Mouse (Mus musculus) thymus, postnatal 36 days (tissue): ENCODE data around the gene Hoxd10.

Source experiments
- DNase-seq, 2 experiments: peaks; one replicate each; pipeline ENCODE4 v3.0.0; 2022; ENCODE audit warnings: mixed read lengths in 2 of 2

Gene Hoxd10

DNA sequence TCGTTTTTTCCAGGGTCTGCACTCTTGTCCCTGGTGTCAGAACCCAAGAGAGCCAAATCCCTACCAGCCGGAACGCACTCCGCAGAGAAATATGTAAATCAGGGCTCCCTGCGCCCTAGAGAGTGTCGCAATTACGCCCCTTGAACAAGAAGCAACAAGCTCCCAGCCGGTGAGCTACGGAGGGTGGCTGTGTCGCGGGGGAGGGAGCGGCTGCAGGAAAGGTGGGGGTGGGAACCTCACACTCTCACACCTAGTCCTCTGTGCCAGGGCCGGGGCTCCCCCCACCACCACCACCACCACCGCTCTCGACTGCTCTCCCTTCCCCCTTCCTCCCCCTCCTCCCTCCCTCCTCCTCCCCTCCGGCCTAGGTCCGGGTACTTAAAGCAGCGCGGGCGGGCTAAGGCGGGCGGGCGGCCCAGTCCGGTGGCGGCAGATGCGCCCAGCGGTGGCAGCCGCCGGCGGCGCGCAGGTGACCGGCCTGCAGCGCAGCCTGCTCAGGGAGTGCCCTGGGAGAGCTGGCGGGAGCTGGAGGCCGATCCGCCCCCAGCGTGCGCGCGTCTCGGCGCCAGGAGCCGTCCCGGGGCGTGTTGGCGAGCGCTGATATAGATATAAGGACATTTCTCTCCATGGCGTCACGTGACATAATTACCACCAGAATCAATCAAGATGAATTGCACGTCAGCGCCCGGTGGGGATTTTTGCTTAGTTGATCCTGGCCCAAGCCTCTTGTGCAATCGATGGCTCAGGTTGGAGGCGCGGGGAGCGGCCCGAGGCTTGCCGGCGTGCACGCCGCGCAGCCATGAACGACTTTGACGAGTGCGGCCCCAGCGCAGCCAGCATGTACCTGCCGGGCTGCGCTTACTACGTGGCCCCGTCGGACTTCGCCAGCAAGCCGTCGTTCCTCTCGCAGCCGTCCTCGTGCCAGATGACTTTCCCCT lies 9.9 kb upstream of the Hoxd10 start:
- no peak for DNase-seq

DNA sequence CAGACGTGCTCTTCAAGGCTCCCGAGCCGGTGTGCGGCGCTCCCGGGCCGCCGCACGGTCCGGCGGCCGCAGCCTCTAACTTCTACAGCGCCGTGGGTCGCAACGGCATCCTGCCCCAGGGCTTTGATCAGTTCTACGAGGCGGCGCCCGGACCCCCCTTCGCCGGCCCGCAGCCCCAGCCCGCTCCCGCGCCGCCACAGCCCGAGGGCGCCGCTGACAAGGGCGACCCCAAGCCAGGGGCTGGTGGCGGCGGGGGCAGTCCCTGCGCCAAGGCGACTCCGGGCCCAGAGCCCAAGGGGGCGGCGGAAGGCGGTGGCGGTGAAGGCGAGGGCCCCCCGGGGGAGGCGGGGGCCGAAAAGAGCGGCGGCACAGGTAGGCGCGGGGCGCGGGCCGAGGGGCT lies 8.9 kb upstream of the Hoxd10 start:
- no peak for DNase-seq

DNA sequence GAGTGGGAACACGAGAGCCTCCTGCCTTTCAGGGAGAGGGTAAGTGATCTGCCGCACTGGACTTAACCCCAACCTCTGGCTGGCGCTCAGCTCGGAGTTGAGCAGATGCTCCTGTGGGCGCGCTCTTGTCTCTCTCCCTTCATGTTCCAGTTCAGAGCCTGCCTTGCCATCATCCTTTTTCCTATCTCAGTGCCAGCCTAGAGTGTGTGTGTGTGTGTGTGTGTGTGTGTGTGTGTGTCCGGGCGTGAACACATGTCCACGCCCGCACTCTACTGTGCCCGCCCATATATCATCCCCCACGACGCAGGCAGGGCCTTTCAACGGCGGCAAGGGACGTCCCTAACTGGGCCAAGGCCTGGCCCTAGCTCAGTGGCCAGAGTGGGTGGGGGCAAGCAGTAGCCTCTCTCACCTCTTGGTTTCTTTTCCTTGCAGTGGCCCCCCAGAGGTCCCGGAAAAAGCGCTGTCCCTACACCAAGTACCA lies 8.2 kb upstream of the Hoxd10 start:
- no peak for DNase-seq

- DNase-seq, result no peak
Observed at GRCm38 (mm10) chr2:74684106-74684505, 7.6 kb upstream of the Hoxd10 start.

DNA sequence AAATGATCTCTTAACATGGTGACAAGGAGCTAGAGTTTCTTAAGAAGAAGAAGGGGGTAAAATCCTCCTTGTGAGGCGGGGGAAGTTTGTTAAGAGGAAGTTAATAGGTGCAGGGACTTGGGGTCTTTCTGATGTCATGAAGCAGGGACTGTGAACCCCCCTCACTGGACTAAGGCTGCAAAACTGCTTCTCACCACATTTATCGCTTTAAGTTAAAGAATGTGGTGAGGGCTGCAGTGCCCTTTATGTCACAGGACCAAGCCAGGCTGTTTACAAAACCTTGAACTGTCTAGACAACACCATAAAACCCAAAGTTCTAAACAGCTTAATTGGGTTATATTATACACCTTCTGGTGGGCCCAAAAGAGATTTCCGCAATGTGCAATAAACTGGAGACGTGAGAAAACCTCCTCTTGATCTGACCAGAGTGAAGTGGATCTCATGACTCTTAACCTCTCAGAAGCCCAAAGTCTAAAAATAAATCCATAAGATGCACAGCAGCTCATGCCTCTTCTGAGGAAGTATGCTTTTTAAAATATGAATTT lies 6.6 kb upstream of the Hoxd10 start:
- no peak for DNase-seq

- no peak for DNase-seq
Observed at GRCm38 (mm10) chr2:74686301-74686987, 5.3 kb upstream of the Hoxd10 start.

DNA sequence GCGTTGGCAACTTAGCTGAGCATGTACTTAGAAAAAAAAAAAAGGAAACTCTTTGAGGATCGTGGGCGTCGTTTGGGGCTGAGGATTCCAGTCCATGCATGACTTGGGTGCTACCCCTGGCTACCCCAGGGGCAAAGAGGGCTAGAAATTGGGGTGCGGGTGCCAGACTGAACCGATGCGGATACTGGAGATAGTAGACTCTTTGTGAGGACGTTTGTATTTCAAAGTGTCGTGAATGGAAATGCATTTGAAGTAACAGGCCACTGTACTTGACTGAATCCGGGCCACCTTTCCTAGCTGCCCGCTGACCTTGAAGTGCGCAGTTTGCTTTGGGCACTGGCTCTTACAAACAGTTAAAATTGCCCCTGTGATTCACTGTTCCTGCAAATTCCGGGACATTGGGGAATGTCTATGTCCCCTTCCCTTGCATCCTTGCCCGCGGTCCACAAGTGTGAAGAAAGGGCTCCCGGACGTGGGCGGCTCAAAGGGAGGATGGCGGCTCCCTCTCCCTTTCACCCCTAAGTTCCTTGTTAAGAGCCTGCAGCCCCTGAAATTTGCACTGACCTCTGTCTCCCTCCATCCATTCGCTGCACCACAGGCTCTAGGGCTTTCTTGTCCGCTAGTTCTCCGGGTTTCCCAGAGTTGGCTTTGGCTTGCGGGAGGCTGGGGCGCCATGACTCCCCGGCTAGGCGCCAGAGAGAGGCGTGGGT lies 4.6 kb upstream of the Hoxd10 start:
- no peak for DNase-seq

DNA sequence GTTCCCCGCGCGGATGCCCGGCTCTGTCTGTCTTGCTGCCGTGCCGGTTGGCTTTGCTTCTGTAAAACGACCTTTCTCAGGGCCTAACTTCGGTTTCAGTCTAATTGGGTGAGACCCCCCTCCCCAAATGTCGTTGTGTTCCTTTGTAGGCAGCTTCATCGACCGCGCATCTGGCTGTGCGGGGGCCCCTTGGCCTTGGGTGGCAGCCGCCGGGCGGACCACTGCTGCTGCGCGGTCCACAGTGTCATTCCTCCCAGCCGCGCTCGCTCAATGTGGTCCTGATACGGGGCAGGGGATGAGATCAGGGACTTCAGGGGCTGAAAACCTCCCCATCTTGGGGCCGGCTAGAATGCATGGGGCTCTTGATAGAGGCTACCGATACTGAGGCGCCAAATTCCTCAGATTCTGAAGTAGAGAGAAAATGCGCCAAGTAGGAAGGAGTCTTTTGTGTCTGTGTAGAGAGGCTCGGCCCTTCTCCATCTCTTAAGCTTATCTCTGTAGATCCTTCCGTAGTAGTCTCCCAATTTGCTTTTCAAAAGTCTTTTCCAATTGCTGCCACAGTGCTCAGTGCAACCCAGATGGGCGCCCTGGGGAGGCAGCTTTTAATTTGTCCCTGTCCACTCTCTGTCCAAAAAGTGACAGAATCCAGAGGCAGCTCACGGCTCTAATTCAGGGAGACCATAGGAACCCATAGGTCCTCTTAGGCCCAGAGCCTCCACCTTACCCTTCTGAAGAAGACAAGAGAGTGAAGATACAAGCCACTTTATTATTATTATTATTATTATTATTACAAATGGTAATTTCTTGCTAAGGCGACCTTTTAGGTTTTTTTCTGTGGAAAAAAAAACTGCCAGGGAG lies 3.8 kb upstream of the Hoxd10 start:
- DNase-seq, result no peak

GRCm38 (mm10) chr2:74688795-74689573 lies 2.7 kb upstream of the Hoxd10 start:
- no peak for DNase-seq

DNA sequence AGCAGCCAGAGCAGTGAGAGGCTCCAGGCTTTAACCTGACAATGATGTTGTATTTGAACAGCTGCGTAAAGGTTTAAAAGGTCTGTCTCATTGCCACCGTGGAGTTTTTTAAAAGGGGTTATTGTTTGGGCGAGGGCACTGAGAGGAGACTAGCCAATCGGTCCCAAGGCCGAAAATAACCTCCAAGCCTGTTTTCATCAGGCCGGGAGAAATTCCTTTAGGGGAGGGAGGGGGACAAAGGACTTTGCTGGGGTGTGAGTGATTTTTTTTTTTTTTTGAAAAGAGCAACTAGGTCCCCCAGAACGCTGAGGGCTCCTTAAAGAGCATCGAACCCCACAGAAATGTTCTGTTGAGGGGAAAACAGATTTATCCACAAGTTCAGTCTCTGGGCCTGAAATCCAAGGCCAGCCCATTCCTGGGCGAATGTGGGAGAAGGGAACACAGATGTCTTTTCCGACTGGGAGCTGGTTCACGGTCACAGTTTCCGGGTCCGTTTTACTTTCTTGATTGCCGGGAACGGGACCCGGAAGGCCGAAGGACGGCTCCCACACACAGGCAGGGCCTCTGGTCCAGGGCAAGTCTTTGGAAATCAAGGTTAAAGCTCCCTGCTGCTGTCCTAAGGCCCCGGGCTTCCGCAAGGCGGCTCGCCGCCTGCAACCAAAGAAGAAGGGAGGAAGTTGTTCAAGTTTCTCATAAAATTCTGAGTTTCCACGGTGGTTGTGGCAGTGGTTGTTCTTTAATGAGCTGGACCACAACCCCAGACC lies 2.0 kb upstream of the Hoxd10 start:
- no peak for DNase-seq

DNA sequence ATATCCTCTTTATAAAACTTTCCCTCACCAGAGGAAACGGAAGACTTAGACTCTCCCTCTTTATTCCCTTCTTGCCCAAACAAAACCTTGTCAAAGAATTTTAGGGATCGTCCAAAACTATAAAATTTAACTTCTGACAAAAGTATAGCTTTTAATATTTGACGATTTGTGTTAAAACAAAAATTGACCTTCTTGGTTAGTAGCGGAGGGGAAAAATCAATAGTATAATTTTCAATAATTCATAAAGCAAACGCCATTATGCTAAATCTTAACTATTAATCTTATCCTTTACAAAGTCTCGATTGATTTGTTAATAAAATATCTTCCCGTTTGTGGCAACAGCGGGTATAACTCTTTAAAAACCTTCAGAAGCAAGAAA lies 1.4 kb upstream of the Hoxd10 start:
- DNase-seq, result no peak

DNA sequence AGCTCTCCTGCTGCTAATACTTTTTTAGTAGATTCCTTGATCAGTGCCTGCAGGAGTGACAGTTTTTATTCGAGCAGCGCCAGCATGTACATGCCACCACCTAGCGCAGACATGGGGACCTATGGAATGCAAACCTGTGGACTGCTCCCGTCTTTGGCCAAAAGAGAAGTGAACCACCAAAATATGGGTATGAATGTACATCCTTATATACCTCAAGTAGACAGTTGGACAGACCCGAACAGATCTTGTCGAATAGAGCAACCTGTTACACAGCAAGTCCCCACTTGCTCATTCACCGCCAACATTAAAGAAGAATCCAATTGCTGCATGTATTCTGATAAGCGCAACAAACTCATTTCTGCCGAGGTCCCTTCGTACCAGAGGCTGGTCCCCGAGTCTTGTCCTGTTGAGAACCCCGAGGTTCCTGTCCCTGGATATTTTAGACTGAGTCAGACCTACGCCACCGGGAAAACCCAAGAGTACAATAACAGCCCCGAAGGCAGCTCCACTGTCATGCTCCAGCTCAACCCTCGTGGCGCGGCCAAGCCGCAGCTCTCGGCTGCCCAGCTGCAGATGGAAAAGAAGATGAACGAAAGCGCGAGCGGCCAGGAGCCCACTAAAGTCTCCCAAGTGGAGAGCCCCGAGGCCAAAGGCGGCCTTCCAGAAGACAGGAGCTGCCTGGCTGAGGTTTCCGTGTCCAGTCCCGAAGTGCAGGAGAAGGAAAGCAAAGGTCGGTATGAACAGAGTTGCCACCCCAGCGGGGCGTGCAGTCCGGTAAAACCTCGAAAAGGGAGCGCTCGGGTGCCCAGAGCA lies 477 bp downstream of the Hoxd10 start:
- no peak for DNase-seq

GRCm38 (mm10) chr2:74692808-74693431 lies 1.2 kb downstream of the Hoxd10 start:
- no peak for DNase-seq

GRCm38 (mm10) chr2:74693432-74693827 lies 1.7 kb downstream of the Hoxd10 start:
- DNase-seq, result no peak

- no peak for DNase-seq
Observed at GRCm38 (mm10) chr2:74694066-74694465, 2.3 kb downstream of the Hoxd10 start.

GRCm38 (mm10) chr2:74695383-74695782 lies 3.7 kb downstream of the Hoxd10 start:
- DNase-seq, result no peak

GRCm38 (mm10) chr2:74695813-74696430 lies 4.2 kb downstream of the Hoxd10 start:
- DNase-seq, result no peak
